Mouse (Mus musculus): Measurements from ENCODE around the gene Apex1.
"Not testable (repeated sequence)": the region's sequence is repeated elsewhere in the genome, so short reads cannot be mapped to it uniquely, and the experiment has no call there.

Gene Apex1

GRCm38 (mm10) chr14:50925111-50925920 is 548 bp downstream of the Apex1 start:
- in situ Hi-C loops (cut with MboI, MseI) = loop anchor here (5.0 to 25.0 kb wide), 2 partner anchors 113 to 142 kb away; partner anchors contain the start of genes Ccnb1ip1 (in 1 of the 2) and Parp2 (in 1 of the 2)

GRCm38 (mm10) chr14:50927366-50927765 is 2.6 kb downstream of the Apex1 start:
- in situ Hi-C loops (cut with MboI, MseI) = loop anchor here (5.0 to 25.0 kb wide), 2 partner anchors 115 to 140 kb away; partner anchors contain the start of genes Ccnb1ip1 (in 1 of the 2) and Parp2 (in 1 of the 2)

- in situ Hi-C loops (cut with MboI, MseI) = loop anchor here (5.0 to 25.0 kb wide), 2 partner anchors 118 to 137 kb away; partner anchors contain the start of genes Ccnb1ip1 (in 1 of the 2) and Parp2 (in 1 of the 2)
These were observed 5.2 kb downstream of the Apex1 start for GRCm38 (mm10) chr14:50929951-50930350.

- in situ Hi-C loops (cut with MboI, MseI) = loop anchor here in 1 of 2 experiments (25.0 kb wide), 1 partner anchor 118 kb away; the partner anchor contains the start of genes Ccnb1ip1 and Parp2
These were observed 5.6 kb downstream of the Apex1 start for GRCm38 (mm10) chr14:50930377-50930753.

- in situ Hi-C loops (cut with MboI, MseI) = loop anchor here in 1 of 2 experiments (25.0 kb wide), 1 partner anchor 119 kb away; the partner anchor contains the start of genes Ccnb1ip1 and Parp2
These were observed 6.2 kb downstream of the Apex1 start, which contains the start of the genes Pip4p1 and Pnp for GRCm38 (mm10) chr14:50930754-50931492. Gene Pip4p1 (minus strand): TSS chr14:50930856. Gene Pnp (plus strand): TSS chr14:50931082.

GRCm38 (mm10) chr14:50931493-50932020 is 6.8 kb downstream of the Apex1 start:
- in situ Hi-C loops (cut with MboI, MseI) = loop anchor here in 1 of 2 experiments (25.0 kb wide), 1 partner anchor 119 kb away; the partner anchor contains the start of genes Ccnb1ip1 and Parp2

GRCm38 (mm10) chr14:50936649-50937048 is 11.9 kb downstream of the Apex1 start:
- in situ Hi-C loops (cut with MboI, MseI) = loop anchor here in 1 of 2 experiments (25.0 kb wide), 1 partner anchor 124 kb away; the partner anchor contains the start of genes Ccnb1ip1 and Parp2

GRCm38 (mm10) chr14:50938119-50938908 is 13.5 kb downstream of the Apex1 start:
- in situ Hi-C loops (cut with MboI, MseI) = loop anchor here in 1 of 2 experiments (25.0 kb wide), 1 partner anchor 126 kb away; the partner anchor contains the start of genes Ccnb1ip1 and Parp2

- in situ Hi-C loops (cut with MboI, MseI) = loop anchor here in 1 of 2 experiments (25.0 kb wide), 1 partner anchor 127 kb away; the partner anchor contains the start of genes Ccnb1ip1 and Parp2
These were observed 14.2 kb downstream of the Apex1 start for GRCm38 (mm10) chr14:50938940-50939339.

- in situ Hi-C loops (cut with MboI, MseI) = loop anchor here in 1 of 2 experiments (25.0 kb wide), 1 partner anchor 132 kb away; the partner anchor contains the start of genes Ccnb1ip1 and Parp2
These were observed 19.3 kb downstream of the Apex1 start, which contains the start of gene Gm49342 for GRCm38 (mm10) chr14:50943932-50944667. Gene Gm49342 (plus strand): TSS chr14:50944517.

GRCm38 (mm10) chr14:50944668-50945033 is 19.9 kb downstream of the Apex1 start:
- in situ Hi-C loops (cut with MboI, MseI) = loop anchor here in 1 of 2 experiments (25.0 kb wide), 1 partner anchor 132 kb away; the partner anchor contains the start of genes Ccnb1ip1 and Parp2

- in situ Hi-C loops (cut with MboI, MseI) = loop anchor here in 1 of 2 experiments (25.0 kb wide), 1 partner anchor 133 kb away; the partner anchor contains the start of genes Ccnb1ip1 and Parp2
These were observed 20.3 kb downstream of the Apex1 start for GRCm38 (mm10) chr14:50945081-50945480.

GRCm38 (mm10) chr14:50945526-50945925 is 20.8 kb downstream of the Apex1 start:
- in situ Hi-C loops (cut with MboI, MseI) = loop anchor here in 1 of 2 experiments (25.0 kb wide), 1 partner anchor 133 kb away; the partner anchor contains the start of genes Ccnb1ip1 and Parp2

GRCm38 (mm10) chr14:50955487-50955886 is 30.7 kb downstream of the Apex1 start:
- in situ Hi-C loops (cut with MboI, MseI) = no loop called here

- in situ Hi-C loops (cut with MboI, MseI) = not testable (repeated sequence)
These were observed 31.3 kb downstream of the Apex1 start, which contains the start of gene Pnp2 for GRCm38 (mm10) chr14:50955942-50956508. Gene Pnp2 (plus strand): TSS chr14:50955992.

- in situ Hi-C loops (cut with MboI, MseI) = not testable (repeated sequence)
These were observed 32.0 kb downstream of the Apex1 start for GRCm38 (mm10) chr14:50956724-50957123.

- in situ Hi-C loops (cut with MboI, MseI) = not testable (repeated sequence)
These were observed 32.4 kb downstream of the Apex1 start for GRCm38 (mm10) chr14:50957146-50957545.

- in situ Hi-C loops (cut with MboI, MseI) = not testable (repeated sequence)
These were observed 33.7 kb downstream of the Apex1 start for GRCm38 (mm10) chr14:50958289-50958995.

Data from T-helper 17 cell (primary cell).